Mouse (Mus musculus): ENCODE measurements around the gene Ccdc90b.

Ccdc90b gene

GRCm38 (mm10) chr7:92560986-92561876, at the start of gene Ccdc90b:
TSS of gene Ccdc90b (plus strand) at chr7:92561149.
- DNase-seq (ENCODE audit: low spot score in 2 of 2), result peak; percentile 70 to 81

GRCm38 (mm10) chr7:92520397-92520796, 40.6 kb upstream of the Ccdc90b start:
- no peak for DNase-seq (ENCODE audit: low spot score in 2 of 2)

GRCm38 (mm10) chr7:92520820-92521219, 40.1 kb upstream of the Ccdc90b start:
- no peak for DNase-seq (ENCODE audit: low spot score in 2 of 2)

GRCm38 (mm10) chr7:92529245-92529644, 31.7 kb upstream of the Ccdc90b start:
- DNase-seq (ENCODE audit: low spot score in 2 of 2), result no peak

DNA sequence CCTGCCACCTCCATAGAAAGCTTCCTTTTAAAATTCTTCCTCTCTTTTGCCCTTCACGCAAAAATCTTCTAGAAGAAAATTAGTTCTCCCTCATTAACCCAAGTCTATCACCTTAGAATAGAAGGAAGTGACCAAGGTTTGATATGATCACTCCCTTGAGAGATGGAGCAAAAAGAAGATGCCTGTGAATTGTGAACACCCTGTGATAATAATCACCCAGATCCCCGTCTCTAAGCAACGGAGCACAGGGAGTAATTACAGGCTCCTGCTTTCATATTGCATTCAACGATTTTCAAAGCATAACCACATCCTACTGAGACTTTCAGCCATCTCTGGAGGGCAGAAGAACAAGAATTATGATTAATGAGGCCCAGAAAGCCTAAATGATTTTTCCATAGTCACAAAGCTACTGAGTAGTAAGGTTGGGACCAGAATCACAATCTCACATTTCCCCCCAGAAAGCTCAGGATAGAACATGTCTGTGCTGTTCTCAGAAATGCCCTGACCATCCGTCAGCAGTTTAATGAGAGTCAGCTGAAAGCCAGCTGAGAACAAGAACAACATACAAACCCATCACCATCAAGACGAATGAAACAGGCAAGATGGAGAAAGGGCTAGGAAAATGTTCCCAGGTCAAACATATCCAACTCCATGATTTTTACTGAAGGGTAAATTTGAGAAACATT, 28.5 kb upstream of the Ccdc90b start:
- DNase-seq (ENCODE audit: low spot score in 2 of 2), result no peak

- no peak for DNase-seq (ENCODE audit: low spot score in 2 of 2)
These were observed 14.2 kb upstream of the Ccdc90b start for GRCm38 (mm10) chr7:92546763-92547162.

GRCm38 (mm10) chr7:92550248-92550989, 10.5 kb upstream of the Ccdc90b start:
- DNase-seq (ENCODE audit: low spot score in 2 of 2), result no peak

GRCm38 (mm10) chr7:92550990-92551392, 10.0 kb upstream of the Ccdc90b start:
- DNase-seq (ENCODE audit: low spot score in 2 of 2), result no peak

DNA sequence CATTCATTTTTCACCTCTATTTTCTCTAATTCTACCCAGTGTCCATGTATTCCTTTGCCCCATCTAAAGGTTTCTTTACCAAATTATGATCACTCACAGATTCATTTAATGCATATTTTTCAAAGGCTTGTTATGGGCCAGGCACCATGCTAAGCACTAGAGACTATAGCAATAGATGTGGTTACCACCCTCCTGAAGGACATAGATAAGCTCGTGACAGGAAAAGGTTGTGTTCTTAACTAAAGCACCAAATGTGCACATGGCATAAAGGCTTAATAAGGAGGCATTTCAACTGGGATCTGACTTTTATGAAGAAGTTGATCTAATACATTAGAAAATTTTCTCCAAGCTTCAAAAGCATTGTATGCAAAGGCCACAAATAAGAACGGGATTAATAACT, 2.2 kb upstream of the Ccdc90b start:
- DNase-seq (ENCODE audit: low spot score in 2 of 2), result no peak

DNA sequence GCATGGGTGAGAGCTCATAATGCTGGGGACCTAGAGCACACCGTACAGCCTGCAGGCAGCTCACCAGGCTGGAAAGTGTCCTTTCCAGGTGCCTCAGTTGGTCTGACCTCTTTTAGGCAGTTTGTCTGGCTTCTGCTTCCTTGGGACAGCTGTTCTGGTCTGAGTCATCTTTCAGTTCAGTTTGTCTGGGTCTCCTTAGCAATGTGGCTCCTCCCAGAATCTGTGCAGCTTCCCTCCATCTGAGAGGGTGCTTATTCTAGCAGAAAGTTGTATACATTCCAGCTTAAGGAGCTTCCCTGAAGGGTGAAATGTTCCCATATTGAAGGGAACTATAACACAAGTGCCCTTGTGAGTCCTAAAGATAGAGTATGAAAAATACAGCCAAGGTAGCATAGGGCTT, 5.8 kb downstream of the Ccdc90b start:
- no peak for DNase-seq (ENCODE audit: low spot score in 2 of 2)

GRCm38 (mm10) chr7:92580491-92581207, 19.7 kb downstream of the Ccdc90b start:
- no peak for DNase-seq (ENCODE audit: low spot score in 2 of 2)

GRCm38 (mm10) chr7:92583567-92583966, 22.6 kb downstream of the Ccdc90b start:
- DNase-seq (ENCODE audit: low spot score in 2 of 2), result no peak

DNA sequence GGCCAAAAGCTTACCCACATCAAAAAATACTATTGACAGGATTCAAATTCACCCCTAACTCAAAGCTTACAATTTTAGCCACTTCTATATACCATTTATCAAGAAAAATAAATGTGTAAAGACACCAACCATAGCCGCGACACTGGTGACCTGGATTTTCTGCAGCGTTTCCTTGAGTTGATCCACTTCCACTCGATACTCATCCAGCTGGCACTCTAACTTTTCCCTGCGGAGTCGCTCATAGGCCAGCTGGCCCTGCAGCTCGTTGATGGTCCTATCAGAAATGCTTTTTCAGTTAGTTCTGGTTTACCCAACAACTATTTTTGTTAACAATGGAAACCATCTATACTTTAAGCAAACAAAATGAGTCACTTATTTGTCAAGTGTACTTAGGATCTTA, 29.0 kb downstream of the Ccdc90b start:
- no peak for DNase-seq (ENCODE audit: low spot score in 2 of 2)

DNA sequence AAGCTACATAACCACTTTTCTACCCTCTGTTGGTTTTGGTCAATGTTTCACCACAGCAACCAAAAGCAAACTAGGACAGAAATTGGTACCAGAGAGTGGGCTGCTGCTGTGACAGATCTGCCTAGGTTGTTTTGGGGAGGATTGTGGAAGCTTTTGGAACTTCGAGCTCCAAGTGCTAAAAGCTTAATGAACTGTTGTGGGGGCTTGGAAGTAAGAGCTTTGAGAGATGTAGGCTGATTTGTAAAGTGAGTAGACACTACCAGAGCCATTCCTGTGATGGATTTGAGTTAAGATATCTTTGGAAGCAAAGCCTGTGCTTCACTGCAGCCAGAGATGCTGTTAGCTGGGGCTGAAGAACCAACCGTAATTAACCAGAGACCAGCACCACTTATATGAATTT, 29.9 kb downstream of the Ccdc90b start:
- no peak for DNase-seq (ENCODE audit: low spot score in 2 of 2)

- no peak for DNase-seq (ENCODE audit: low spot score in 2 of 2)
These were observed 44.0 kb downstream of the Ccdc90b start for GRCm38 (mm10) chr7:92604961-92605360.

- no peak for DNase-seq (ENCODE audit: low spot score in 2 of 2)
These were observed 49.9 kb downstream of the Ccdc90b start for GRCm38 (mm10) chr7:92610830-92611229.

- no peak for DNase-seq (ENCODE audit: low spot score in 2 of 2)
These were observed 63.5 kb downstream of the Ccdc90b start for GRCm38 (mm10) chr7:92624488-92624887.

DNA sequence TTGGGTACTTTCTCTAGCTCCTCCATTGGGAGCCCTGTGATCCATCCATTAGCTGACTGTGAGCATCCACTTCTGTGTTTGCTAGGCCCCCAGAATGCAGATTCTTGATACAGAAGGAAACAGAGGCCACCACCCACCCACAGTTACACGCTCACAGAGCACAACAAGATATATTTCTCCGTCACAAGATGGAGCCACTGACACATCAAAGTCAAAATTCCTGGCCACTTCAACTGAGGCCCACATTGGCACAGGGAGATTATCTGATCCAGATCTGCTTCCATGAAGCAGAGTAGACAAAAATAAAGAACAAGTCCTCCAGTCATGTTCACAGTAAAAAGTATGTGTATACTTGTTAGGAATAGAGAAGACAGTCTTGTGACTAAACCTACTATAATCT, 69.2 kb downstream of the Ccdc90b start:
- DNase-seq (ENCODE audit: low spot score in 2 of 2), result no peak

Measured in urinary bladder, postnatal 4 days (tissue).